Mouse (Mus musculus) neural tube, embryonic 13.5 days (tissue): ENCODE measurements at regions not wholly inside any gene's neighbourhood (a gene's known extent, or its start where the extent isn't known, plus 50 kb on each side); places are given as distances from the start of the nearest gene placed in this dataset.
A peak's percentile ranks its signal among the peaks of the same experiment; 100 is the strongest.

ENCODE experiments used
- ATAC-seq: fragments of 200-750 bp; cut with Nextera tagmentation; 2 replicates; pipeline ENCODE4 v1.8.0; 2017; ENCODE audit warnings: low read depth, mild to moderate bottlenecking, moderate TSS enrichment, moderate library complexity
- H3K27ac ChIP-seq: fragments of 300-500 bp; sonication (generic); replicated peaks from 2 replicates; pipeline ENCODE4 v1.5.1; 2015; ENCODE audit warnings: moderate library complexity, mild to moderate bottlenecking, inconsistent platforms
- H3K27me3 ChIP-seq: fragments of 300-500 bp; sonication (generic); 2 replicates; pipeline ENCODE4 v1.6.1; 2015; ENCODE audit warnings: mild to moderate bottlenecking, inconsistent platforms
- H3K36me3 ChIP-seq: fragments of 300-500 bp; sonication (generic); 2 replicates; pipeline ENCODE4 v1.6.1; 2015; ENCODE audit warnings: mild to moderate bottlenecking, inconsistent platforms
- H3K4me1 ChIP-seq: fragments of 300-500 bp; sonication (generic); replicated peaks from 2 replicates; pipeline ENCODE4 v1.6.1; 2015; ENCODE audit warnings: inconsistent platforms
- H3K4me2 ChIP-seq: fragments of 300-500 bp; sonication (generic); 2 replicates; pipeline ENCODE4 v1.6.1; 2015; ENCODE audit warnings: inconsistent platforms, mild to moderate bottlenecking, moderate library complexity
- H3K4me3 ChIP-seq: fragments of 300-500 bp; sonication (generic); 2 replicates; pipeline ENCODE4 v1.5.1; 2015; ENCODE audit warnings: mild to moderate bottlenecking, inconsistent platforms
- H3K9ac ChIP-seq: fragments of 300-500 bp; sonication (generic); 2 replicates; pipeline ENCODE4 v1.6.1; 2015; ENCODE audit warnings: moderate library complexity, mild to moderate bottlenecking, inconsistent platforms
- H3K9me3 ChIP-seq: fragments of 300-500 bp; sonication (generic); 2 replicates; pipeline ENCODE4 v1.6.1; 2016; ENCODE audit warnings: inconsistent platforms
- WGBS: fragments of 180-500 bp; shearing (Covaris S2); methylation state at CpG from one replicate; pipeline ENCODE4 v1.1.7; 2015; 5-methylcytosine and 5-hydroxymethylcytosine counted together

DNA sequence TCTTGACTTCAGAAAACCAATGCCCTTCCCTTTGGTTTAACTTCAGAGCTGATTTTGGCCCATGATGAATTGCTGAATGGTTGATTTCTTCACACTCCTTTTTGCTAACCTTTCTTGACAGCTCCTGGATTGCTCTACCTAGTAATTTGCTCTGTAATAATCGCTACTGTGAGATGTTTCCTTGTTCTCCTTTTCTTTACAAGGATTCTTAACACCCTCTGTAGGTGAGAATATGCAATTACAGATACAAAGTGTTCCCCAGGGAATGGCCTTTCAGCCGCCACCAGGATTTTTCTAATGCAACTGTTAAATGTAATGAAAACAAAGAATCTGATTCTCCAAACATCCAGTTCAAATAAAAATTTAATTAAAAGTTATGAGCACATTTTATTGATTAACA is 87.4 kb upstream of the Atp5g3 start:
- no peak overlapping the region for H3K4me3 ChIP-seq
- H3K36me3 ChIP-seq: no peaks in the 10 kb centered on the region
- WGBS: 10% methylated on average over 2 of the region's 2 CpGs
- H3K9me3 ChIP-seq: no peaks in the 10 kb centered on the region
- H3K4me2 ChIP-seq: no peak overlapping the region
- no peak overlapping the region for H3K9ac ChIP-seq
- H3K27ac ChIP-seq: no peak overlapping the region
- 0 out of 2 replicates have a peak, but pooled peaks cover 3% of the 10 kb centered on the region for H3K4me1 ChIP-seq
- ATAC-seq: no peak
- peaks cover 7% of the 10 kb centered on the region; the same call in 1 of the 2 replicates for H3K27me3 ChIP-seq

DNA sequence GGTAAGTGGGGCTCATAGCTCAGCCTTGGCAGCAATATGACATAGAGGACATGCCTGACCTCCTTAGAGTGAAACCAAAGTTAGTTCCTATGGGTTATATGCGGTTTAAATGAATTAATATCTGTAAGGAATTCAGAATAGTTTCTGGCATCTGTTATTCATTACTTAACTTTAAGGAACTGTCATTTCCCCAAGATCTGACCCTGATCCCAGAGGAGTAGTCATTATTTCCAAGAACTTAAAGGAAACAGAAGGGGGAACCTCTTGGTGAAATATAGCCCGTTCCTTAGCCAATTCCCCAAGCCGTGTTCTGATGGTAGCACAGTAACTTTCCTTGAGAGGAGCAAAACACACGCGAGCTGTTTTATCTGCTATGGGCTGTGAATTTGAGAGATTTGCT is 85.9 kb upstream of the Atp5g3 start:
- ATAC-seq: no peak
- no peak overlapping the region for H3K4me3 ChIP-seq
- WGBS: 81% methylated on average over 5 of the region's 5 CpGs
- no peaks in the 10 kb centered on the region for H3K9me3 ChIP-seq
- no peak overlapping the region for H3K4me2 ChIP-seq
- H3K27me3 ChIP-seq: peaks cover 7% of the 10 kb centered on the region; the same call in 1 of the 2 replicates
- H3K4me1 ChIP-seq: peaks cover 8% of the 10 kb centered on the region
- no peaks in the 10 kb centered on the region for H3K36me3 ChIP-seq
- no peak overlapping the region for H3K27ac ChIP-seq
- no peak overlapping the region for H3K9ac ChIP-seq

DNA sequence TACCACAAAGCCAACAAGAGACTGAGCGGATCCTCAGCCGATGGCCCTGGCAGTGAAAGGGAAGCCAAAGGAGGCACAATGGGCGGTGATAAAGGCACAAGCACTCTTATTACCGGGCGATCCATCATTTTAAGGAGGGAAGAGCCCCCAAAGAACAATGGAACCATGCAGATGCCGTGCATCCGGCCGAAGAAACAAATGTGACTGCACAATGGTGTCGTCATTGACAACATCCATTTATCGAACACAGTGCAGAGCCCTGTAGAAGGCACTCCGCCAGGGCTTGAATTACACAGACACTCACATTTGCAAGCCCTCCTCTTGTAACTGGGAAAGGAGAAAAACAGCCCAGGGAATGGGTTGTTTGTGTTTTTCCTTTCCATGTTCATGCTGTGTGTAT is 80.7 kb upstream of the Atp5g3 start:
- Histone ChIP-seq H3K27ac (peak overlapping the region; percentile 74), H3K27me3 (no peaks in the 10 kb centered on the region), H3K9ac (peak overlapping the region; percentile 46; the same call in 1 of the 2 replicates), H3K36me3 (no peaks in the 10 kb centered on the region), H3K4me2 (peak overlapping the region; percentile 40), H3K4me3 (0 out of 2 replicates have a peak overlapping the region, but pooled peaks have one; percentile 2), H3K9me3 (no peaks in the 10 kb centered on the region), H3K4me1 (peaks cover 20% of the 10 kb centered on the region)
- 17% methylated on average over 11 of the region's 11 CpGs for WGBS
- ATAC-seq: peak; percentile 82

DNA sequence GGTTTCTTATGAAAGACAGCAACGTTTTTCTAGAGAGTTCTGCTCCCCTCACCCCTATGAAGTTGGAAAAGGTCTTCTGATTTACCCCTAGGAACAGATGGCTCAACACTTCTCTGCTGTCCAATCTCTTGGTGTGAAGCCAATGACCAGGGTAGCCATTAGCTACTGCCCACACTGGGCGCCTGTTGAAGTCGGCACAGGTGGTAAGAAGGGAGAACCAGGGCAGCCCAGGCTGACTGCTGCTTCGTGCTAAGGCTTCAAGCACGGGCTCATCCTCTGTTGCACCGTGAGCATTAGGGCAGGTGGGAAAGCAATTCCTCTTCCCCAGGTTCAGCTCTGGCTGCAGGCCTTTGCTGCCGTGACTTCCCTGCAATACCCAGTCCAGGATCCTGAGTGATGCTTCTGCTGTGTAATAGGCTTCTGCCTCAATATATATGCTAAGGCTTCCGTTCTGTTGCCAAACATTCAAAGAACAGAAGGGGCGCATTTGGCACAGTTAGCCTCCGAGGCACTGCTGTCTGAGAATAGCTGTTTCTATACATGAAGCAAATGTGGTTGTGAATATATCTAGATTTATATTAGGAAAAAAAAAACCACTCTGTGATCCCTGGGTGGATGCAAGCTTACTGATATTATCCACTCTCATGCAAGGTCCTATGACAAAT is 76.4 kb upstream of the Atp5g3 start:
- no peaks in the 10 kb centered on the region for H3K9me3 ChIP-seq
- H3K4me1 ChIP-seq: peaks cover 20% of the 10 kb centered on the region
- H3K4me2 ChIP-seq: no peak overlapping the region
- H3K4me3 ChIP-seq: no peak overlapping the region
- no peaks in the 10 kb centered on the region for H3K36me3 ChIP-seq
- no peak for ATAC-seq
- no peaks in the 10 kb centered on the region for H3K27me3 ChIP-seq
- H3K9ac ChIP-seq: no peak overlapping the region
- 89% methylated on average over 10 of the region's 10 CpGs for WGBS
- H3K27ac ChIP-seq: no peak overlapping the region

DNA sequence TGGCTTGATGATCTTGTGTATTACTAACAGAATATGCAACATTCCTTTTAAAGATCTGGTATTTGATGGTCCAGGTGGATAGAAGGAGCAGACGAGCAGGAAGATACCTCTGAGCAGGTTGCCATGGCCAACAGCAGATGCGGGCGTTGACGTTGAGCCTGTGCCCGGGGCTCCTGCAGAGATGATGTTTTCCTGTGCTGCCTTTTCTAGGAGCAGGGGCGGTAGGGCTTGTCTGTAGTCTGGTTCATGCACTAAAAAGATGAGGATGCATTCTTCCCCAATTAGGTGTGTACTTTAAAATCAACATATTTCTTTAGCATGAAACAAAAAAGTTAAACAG is 74.8 kb upstream of the Atp5g3 start:
- no peaks in the 10 kb centered on the region for H3K9me3 ChIP-seq
- no peaks in the 10 kb centered on the region for H3K36me3 ChIP-seq
- no peak overlapping the region for H3K9ac ChIP-seq
- WGBS: 85% methylated on average over 6 of the region's 6 CpGs
- H3K4me3 ChIP-seq: no peak overlapping the region
- H3K27me3 ChIP-seq: no peaks in the 10 kb centered on the region
- peaks cover 3% of the 10 kb centered on the region for H3K4me1 ChIP-seq
- H3K4me2 ChIP-seq: no peak overlapping the region
- ATAC-seq: no peak
- H3K27ac ChIP-seq: no peak overlapping the region

DNA sequence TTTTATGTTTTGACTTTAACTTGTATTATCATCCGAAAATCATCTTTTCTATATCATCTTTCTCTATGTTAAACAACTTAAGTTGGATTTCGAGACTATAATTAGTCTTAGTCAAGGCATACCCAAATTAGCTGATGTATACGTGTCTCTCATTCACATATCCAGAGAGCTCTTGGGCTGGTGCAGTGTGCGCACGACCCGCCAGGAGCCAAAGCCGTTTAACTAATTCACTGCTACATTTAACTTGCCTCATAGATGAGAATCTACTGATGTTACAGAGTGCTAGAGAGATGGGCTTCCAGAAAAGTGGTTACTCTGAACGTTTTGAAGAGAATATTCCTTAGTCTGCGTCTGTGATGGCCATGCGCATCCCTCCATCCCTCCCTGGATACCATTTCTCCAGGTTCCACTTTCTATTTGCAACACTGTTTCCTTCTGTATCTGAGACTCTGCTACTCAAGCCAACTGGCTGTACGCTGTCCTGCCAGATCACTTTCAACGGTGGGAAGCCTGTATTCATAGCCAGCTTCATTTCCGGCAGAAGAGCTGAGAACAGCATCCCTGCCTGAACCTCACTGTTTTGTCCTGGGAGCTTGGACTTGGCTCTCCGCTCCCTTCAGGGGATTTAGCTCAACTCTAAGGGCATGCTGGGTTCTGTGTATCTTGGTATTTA is 74.2 kb upstream of the Atp5g3 start:
- Histone ChIP-seq H3K27me3 (no peaks in the 10 kb centered on the region), H3K4me3 (no peak overlapping the region), H3K4me1 (no peaks in the 10 kb centered on the region), H3K9ac (no peak overlapping the region), H3K4me2 (no peak overlapping the region), H3K36me3 (no peaks in the 10 kb centered on the region), H3K9me3 (no peaks in the 10 kb centered on the region), H3K27ac (no peak overlapping the region)
- WGBS: 86% methylated on average over 14 of the region's 14 CpGs
- ATAC-seq: no peak

DNA sequence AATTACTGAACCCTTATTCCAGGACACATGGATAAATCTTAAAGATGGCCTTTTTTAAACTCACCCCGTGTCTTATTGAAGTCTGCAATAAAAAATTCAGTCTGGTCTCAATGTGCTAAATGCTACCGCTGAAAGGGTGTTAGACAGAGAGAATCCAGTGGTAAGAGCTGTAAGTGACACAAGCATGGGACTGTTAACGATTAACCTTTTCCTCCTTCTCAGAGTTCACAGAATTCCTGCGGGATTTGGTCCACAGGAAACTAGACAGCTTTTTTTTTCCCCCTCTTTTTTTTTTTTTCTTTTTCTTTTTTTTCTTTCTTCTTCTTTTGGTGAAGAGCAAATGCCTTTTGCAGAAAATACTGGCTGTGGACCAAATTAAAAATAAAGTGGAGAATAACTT is 72.0 kb upstream of the Atp5g3 start:
- no peak for ATAC-seq
- H3K36me3 ChIP-seq: no peaks in the 10 kb centered on the region
- no peaks in the 10 kb centered on the region; the same call in 1 of the 2 replicates for H3K27me3 ChIP-seq
- H3K4me2 ChIP-seq: no peak overlapping the region
- no peak overlapping the region for H3K9ac ChIP-seq
- no peak overlapping the region for H3K4me3 ChIP-seq
- no peak overlapping the region for H3K27ac ChIP-seq
- WGBS: 26% methylated on average over 4 of the region's 4 CpGs
- peaks cover 6% of the 10 kb centered on the region; the same call in 1 of the 2 replicates for H3K4me1 ChIP-seq
- H3K9me3 ChIP-seq: no peaks in the 10 kb centered on the region

DNA sequence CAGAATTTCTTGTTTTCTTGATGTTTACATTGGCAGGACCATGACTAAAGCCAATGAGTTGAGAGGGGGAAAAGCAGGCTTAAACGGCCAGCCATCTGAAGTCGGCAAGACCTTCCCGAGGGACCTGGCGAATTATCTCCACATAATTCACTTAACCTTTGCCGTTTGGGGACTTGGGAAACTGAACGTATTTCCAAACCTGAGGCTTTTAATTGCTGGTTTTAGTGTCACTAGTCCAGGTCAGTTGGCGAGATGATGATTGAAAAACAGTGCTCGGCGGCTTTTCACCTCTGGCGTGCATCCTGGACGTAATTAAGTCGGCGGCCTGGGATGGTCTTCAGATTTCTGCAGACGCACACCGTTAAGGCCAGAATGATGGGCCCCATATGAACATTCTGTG is 66.9 kb upstream of the Atp5g3 start:
- no peaks in the 10 kb centered on the region for H3K9me3 ChIP-seq
- no peak overlapping the region for H3K9ac ChIP-seq
- H3K36me3 ChIP-seq: no peaks in the 10 kb centered on the region
- H3K4me1 ChIP-seq: peaks cover 12% of the 10 kb centered on the region
- H3K27ac ChIP-seq: no peak overlapping the region
- no peak overlapping the region for H3K4me3 ChIP-seq
- no peak for ATAC-seq
- no peaks in the 10 kb centered on the region; the same call in 1 of the 2 replicates for H3K27me3 ChIP-seq
- WGBS: 53% methylated on average over 15 of the region's 15 CpGs
- no peak overlapping the region for H3K4me2 ChIP-seq

DNA sequence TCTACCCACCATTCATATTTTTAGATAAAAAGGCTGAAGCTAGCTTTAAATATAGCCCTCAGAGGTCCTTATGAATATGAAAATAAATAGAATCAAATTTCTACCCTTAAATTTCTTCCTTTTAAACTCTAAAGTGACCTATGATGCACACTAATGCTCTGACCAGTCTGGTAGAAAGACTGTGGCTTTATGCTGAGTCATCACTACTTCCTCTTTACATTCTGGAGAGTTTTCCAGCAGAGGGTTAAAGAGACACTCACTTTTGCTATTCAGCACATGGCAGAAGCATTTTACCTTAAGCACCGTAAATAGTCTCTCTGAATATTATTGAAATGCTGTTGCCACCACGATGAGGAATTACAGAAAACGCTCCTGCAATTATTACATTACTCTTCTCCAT is 62.6 kb upstream of the Atp5g3 start:
- Histone ChIP-seq H3K27ac (no peak overlapping the region), H3K36me3 (no peaks in the 10 kb centered on the region), H3K9me3 (no peaks in the 10 kb centered on the region), H3K9ac (no peak overlapping the region), H3K4me2 (no peak overlapping the region), H3K4me3 (no peak overlapping the region), H3K27me3 (peaks cover 3% of the 10 kb centered on the region), H3K4me1 (peaks cover 7% of the 10 kb centered on the region; the same call in 1 of the 2 replicates)
- WGBS: 57% methylated on average over 3 of the region's 3 CpGs
- ATAC-seq: no peak

DNA sequence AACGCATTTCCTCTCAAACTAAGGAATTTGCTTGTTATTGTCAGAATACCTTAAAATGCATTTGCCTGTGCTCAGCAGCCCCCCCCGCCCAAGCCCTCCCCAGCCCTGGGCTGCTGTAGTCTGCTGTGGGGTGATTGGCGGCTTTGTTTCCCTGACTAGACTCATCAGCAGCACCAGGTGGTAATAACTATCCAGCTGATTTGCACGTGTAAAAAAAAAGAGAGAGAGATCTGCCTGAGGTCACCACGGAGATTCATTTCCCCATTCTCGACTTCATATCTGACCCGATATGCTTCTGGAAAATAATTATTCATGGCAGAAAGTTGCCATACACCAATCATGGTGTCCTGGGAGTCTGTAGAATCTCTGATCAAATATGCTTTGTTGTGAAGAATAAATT is 56.5 kb upstream of the Atp5g3 start:
- no peak for ATAC-seq
- Histone ChIP-seq H3K27me3 (peaks cover 10% of the 10 kb centered on the region; the same call in 1 of the 2 replicates), H3K9me3 (no peaks in the 10 kb centered on the region), H3K4me1 (peaks cover 20% of the 10 kb centered on the region), H3K9ac (no peak overlapping the region), H3K4me3 (no peak overlapping the region), H3K27ac (no peak overlapping the region), H3K4me2 (no peak overlapping the region), H3K36me3 (no peaks in the 10 kb centered on the region)
- 45% methylated on average over 7 of the region's 7 CpGs for WGBS

DNA sequence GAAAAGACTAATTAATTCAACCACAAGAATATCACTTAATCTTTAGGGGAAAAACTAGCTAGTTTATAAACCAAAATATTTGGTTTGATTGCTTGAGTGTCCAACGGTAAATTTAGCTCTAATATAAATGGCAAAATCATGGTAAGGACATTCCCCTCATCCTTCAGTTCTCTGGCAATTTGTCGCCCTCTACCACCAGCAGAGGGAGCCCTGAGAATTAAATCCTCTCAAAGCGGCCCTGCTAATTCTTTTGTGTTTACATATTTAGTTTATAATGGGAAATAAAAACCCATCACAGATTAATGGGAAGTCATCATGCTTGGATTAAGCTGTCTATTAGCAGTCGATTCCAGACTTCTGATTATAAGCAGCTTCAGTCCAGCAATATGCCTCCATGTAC is 54.5 kb upstream of the Atp5g3 start:
- 14% methylated on average over 4 of the region's 4 CpGs for WGBS
- no peak overlapping the region for H3K9ac ChIP-seq
- ATAC-seq: no peak
- H3K4me3 ChIP-seq: no peak overlapping the region
- H3K4me2 ChIP-seq: no peak overlapping the region
- peaks cover 6% of the 10 kb centered on the region; the same call in 1 of the 2 replicates for H3K27me3 ChIP-seq
- no peak overlapping the region for H3K27ac ChIP-seq
- H3K4me1 ChIP-seq: peaks cover 20% of the 10 kb centered on the region
- H3K9me3 ChIP-seq: no peaks in the 10 kb centered on the region
- no peaks in the 10 kb centered on the region for H3K36me3 ChIP-seq
